Mouse (Mus musculus): ENCODE measurements around the gene Ptpro.

The Ptpro gene

GRCm38 (mm10) chr6:137294973-137295820 is 43.1 kb downstream of the Ptpro start:
- DNase-seq (ENCODE audit: low read depth in 2 of 2, low spot score in 2 of 2): no peak

GRCm38 (mm10) chr6:137302561-137302960 is 50.4 kb downstream of the Ptpro start:
- no peak for DNase-seq (ENCODE audit: low read depth in 2 of 2, low spot score in 2 of 2)

GRCm38 (mm10) chr6:137303824-137304223 is 51.7 kb downstream of the Ptpro start:
- DNase-seq (ENCODE audit: low read depth in 2 of 2, low spot score in 2 of 2): no peak

GRCm38 (mm10) chr6:137315265-137315664 is 63.1 kb downstream of the Ptpro start:
- no peak for DNase-seq (ENCODE audit: low read depth in 2 of 2, low spot score in 2 of 2)

- no peak for DNase-seq (ENCODE audit: low read depth in 2 of 2, low spot score in 2 of 2)
Measured at GRCm38 (mm10) chr6:137316358-137316757, 64.2 kb downstream of the Ptpro start.

GRCm38 (mm10) chr6:137317509-137317908 is 65.4 kb downstream of the Ptpro start:
- no peak for DNase-seq (ENCODE audit: low read depth in 2 of 2, low spot score in 2 of 2)

GRCm38 (mm10) chr6:137318242-137318861 is 66.2 kb downstream of the Ptpro start:
- no peak for DNase-seq (ENCODE audit: low read depth in 2 of 2, low spot score in 2 of 2)

GRCm38 (mm10) chr6:137319658-137320057 is 67.5 kb downstream of the Ptpro start:
- no peak for DNase-seq (ENCODE audit: low read depth in 2 of 2, low spot score in 2 of 2)

- no peak for DNase-seq (ENCODE audit: low read depth in 2 of 2, low spot score in 2 of 2)
Measured at GRCm38 (mm10) chr6:137327718-137328117, 75.6 kb downstream of the Ptpro start.

- no peak for DNase-seq (ENCODE audit: low read depth in 2 of 2, low spot score in 2 of 2)
Measured at GRCm38 (mm10) chr6:137328228-137328627, 76.1 kb downstream of the Ptpro start.

GRCm38 (mm10) chr6:137330782-137331181 is 78.7 kb downstream of the Ptpro start:
- no peak for DNase-seq (ENCODE audit: low read depth in 2 of 2, low spot score in 2 of 2)

GRCm38 (mm10) chr6:137331826-137332225 is 79.7 kb downstream of the Ptpro start:
- DNase-seq (ENCODE audit: low read depth in 2 of 2, low spot score in 2 of 2): no peak

- no peak for DNase-seq (ENCODE audit: low read depth in 2 of 2, low spot score in 2 of 2)
Measured at GRCm38 (mm10) chr6:137339071-137339470, 87.0 kb downstream of the Ptpro start.

- no peak for DNase-seq (ENCODE audit: low read depth in 2 of 2, low spot score in 2 of 2)
Measured at GRCm38 (mm10) chr6:137343688-137344441, 91.7 kb downstream of the Ptpro start.

GRCm38 (mm10) chr6:137360166-137360565 is 108.0 kb downstream of the Ptpro start:
- no peak for DNase-seq (ENCODE audit: low read depth in 2 of 2, low spot score in 2 of 2)

GRCm38 (mm10) chr6:137362216-137362615 is 110.1 kb downstream of the Ptpro start:
- no peak for DNase-seq (ENCODE audit: low read depth in 2 of 2, low spot score in 2 of 2)

GRCm38 (mm10) chr6:137364681-137365080 is 112.6 kb downstream of the Ptpro start:
- DNase-seq (ENCODE audit: low read depth in 2 of 2, low spot score in 2 of 2): no peak

- no peak for DNase-seq (ENCODE audit: low read depth in 2 of 2, low spot score in 2 of 2)
Measured at GRCm38 (mm10) chr6:137365637-137366036, 113.5 kb downstream of the Ptpro start.

GRCm38 (mm10) chr6:137370745-137371144 is 118.6 kb downstream of the Ptpro start:
- DNase-seq (ENCODE audit: low read depth in 2 of 2, low spot score in 2 of 2): no peak

- DNase-seq (ENCODE audit: low read depth in 2 of 2, low spot score in 2 of 2): no peak
Measured at GRCm38 (mm10) chr6:137371455-137371854, 119.3 kb downstream of the Ptpro start.

- no peak for DNase-seq (ENCODE audit: low read depth in 2 of 2, low spot score in 2 of 2)
Measured at GRCm38 (mm10) chr6:137373920-137374319, 121.8 kb downstream of the Ptpro start.

- no peak for DNase-seq (ENCODE audit: low read depth in 2 of 2, low spot score in 2 of 2)
Measured at GRCm38 (mm10) chr6:137382546-137382945, 130.4 kb downstream of the Ptpro start.
